9 mouse cellular contexts compared by ENCODE assay signal in the genomic region with DNA sequence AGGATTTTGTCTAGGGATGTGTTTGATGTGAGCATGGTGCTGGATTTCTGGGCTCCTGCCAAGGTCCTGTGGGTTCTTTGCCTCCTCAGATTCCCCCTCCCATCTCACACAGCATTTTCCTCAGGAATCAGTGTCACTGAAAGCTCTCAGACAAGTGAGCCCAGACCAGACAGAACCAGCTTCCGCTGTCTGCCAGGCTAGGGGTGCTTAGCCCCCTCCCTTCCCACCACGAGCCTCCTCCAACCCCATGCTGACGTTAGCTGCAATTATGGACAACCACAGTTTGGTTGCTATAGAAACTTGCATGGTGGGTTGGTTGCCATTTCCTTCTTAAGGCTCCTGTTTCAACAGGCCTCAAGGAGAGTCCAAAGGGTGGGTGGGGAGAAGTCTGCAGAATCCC. TPM values are rescaled to one million over a fixed set of nuclear protein-coding genes. Genes with fewer than 3 reads are reported as not detected.
DNase-seq lines count a peak whose midpoint lies in the region; ATAC-seq lines count a peak whose summit lies in the region.
"Had no signal": no experiment of that assay in that cellular context is flagged by ENCODE, and none has a peak within 500 bp of the region (broad histone marks: within the 10 kb centered on the region; RNA-seq: fewer than 3 reads in every experiment).

No protein-coding gene starts in this region.

- no peak overlapping the region for H3K4me2 ChIP-seq in neural tube, embryonic 12.5 days (replicated peaks)
- H3K4me2 ChIP-seq in embryonic facial prominence, embryonic 14.5 days (ENCODE audit: low read depth, low read length) = no peak overlapping the region
- no peak overlapping the region for H3K4me2 ChIP-seq in hindbrain, embryonic 16.5 days (ENCODE audit: low read length)

- H3K36me3 ChIP-seq in neural tube, embryonic 12.5 days = no peaks in the 10 kb centered on the region
- H3K36me3 ChIP-seq in embryonic facial prominence, embryonic 14.5 days (ENCODE audit: control insufficient read depth, insufficient read depth, low read length) = no peaks in the 10 kb centered on the region
- H3K36me3 ChIP-seq in hindbrain, embryonic 16.5 days (ENCODE audit: control insufficient read depth, insufficient read depth, low read length) = no peaks in the 10 kb centered on the region

- no peak overlapping the region for H3K4me3 ChIP-seq in neural tube, embryonic 12.5 days
- H3K4me3 ChIP-seq in embryonic facial prominence, embryonic 14.5 days (ENCODE audit: low read depth, low read length) = no peak overlapping the region
- H3K4me3 ChIP-seq in hindbrain, embryonic 16.5 days (ENCODE audit: low read length) = no peak overlapping the region

- no peaks in the 10 kb centered on the region for H3K27me3 ChIP-seq in neural tube, embryonic 12.5 days (replicated peaks)
- no peaks in the 10 kb centered on the region for H3K27me3 ChIP-seq in embryonic facial prominence, embryonic 14.5 days (replicated peaks; ENCODE audit: control insufficient read depth, insufficient read depth, low read length)
- H3K27me3 ChIP-seq in hindbrain, embryonic 16.5 days (replicated peaks; ENCODE audit: control insufficient read depth, insufficient read depth, low read length) = peaks cover 2% of the 10 kb centered on the region; the same call in 1 of the 2 replicates

- H3K9ac ChIP-seq in neural tube, embryonic 12.5 days = no peak overlapping the region
- no peak overlapping the region for H3K9ac ChIP-seq in embryonic facial prominence, embryonic 14.5 days (ENCODE audit: low read depth, low read length)
- no peak overlapping the region for H3K9ac ChIP-seq in hindbrain, embryonic 16.5 days (ENCODE audit: low read depth, low read length)

- H3K9me3 ChIP-seq in neural tube, embryonic 12.5 days = no peaks in the 10 kb centered on the region; the same call in 1 of the 2 replicates
- H3K9me3 ChIP-seq in embryonic facial prominence, embryonic 14.5 days (ENCODE audit: control insufficient read depth, low read length) = no peaks in the 10 kb centered on the region
- H3K9me3 ChIP-seq in hindbrain, embryonic 16.5 days (ENCODE audit: control insufficient read depth, low read length) = no peaks in the 10 kb centered on the region

- H3K4me1 ChIP-seq in neural tube, embryonic 12.5 days = no peaks in the 10 kb centered on the region; the same call in 1 of the 2 replicates
- H3K4me1 ChIP-seq in embryonic facial prominence, embryonic 14.5 days (ENCODE audit: control insufficient read depth, insufficient read depth, low read length) = 0 out of 2 replicates have a peak, but pooled peaks cover 3% of the 10 kb centered on the region
- H3K4me1 ChIP-seq in hindbrain, embryonic 16.5 days (ENCODE audit: control insufficient read depth, insufficient read depth, low read depth, low read length) = peaks cover 6% of the 10 kb centered on the region

- ATAC-seq in neural tube, embryonic 12.5 days (ENCODE audit: low FRiP score, low read depth) = 0 out of 2 replicates have a peak, but pooled peaks have one; percentile 50
- ATAC-seq in embryonic facial prominence, embryonic 14.5 days (ENCODE audit: low read depth) = peak; percentile 94
- ATAC-seq in hindbrain, embryonic 16.5 days = peak; percentile 88
- ATAC-seq: lung, postnatal 0 days had no signal

- no peak for DNase-seq in neural tube, embryonic 10.5 days (ENCODE audit: extremely low spot score, low spot score)
- peak; percentile 92 for DNase-seq in embryonic facial prominence, embryonic 14.5 days (ENCODE audit: low spot score)
- peak; percentile 19 for DNase-seq in right cerebral cortex, postnatal 14 days
- DNase-seq in adrenal gland, postnatal 36 days = no peak
- DNase-seq in layer of hippocampus, adult 9-10 months (ENCODE audit: low spot score) = no peak
- DNase-seq: kidney, adult 18-20 months had no signal

- WGBS in neural tube, embryonic 12.5 days = 45% methylated on average over 3 of the region's 3 CpGs
- WGBS in embryonic facial prominence, embryonic 14.5 days = 7% methylated on average over 3 of the region's 3 CpGs
- 21% methylated on average over 3 of the region's 3 CpGs for WGBS in hindbrain, embryonic 16.5 days

- H3K27ac ChIP-seq in neural tube, embryonic 12.5 days = no peak overlapping the region
- peak overlapping the region; percentile 70 for H3K27ac ChIP-seq in embryonic facial prominence, embryonic 14.5 days (replicated peaks; ENCODE audit: low read depth, low read length)
- peak overlapping the region; percentile 19; the same call in 1 of the 2 replicates for H3K27ac ChIP-seq in hindbrain, embryonic 16.5 days (ENCODE audit: low read depth, low read length)

RNA-seq across cellular contexts. Expression of a gene that starts 39.3 kb away (rescaled TPM):
- 221 and 229 TPM in 2 replicates for polyA plus RNA-seq in neural tube, embryonic 12.5 days (2016; fragmentation: Nextera tagmentation; extraction: Ambion mirVana)
- polyA plus RNA-seq in embryonic facial prominence, embryonic 14.5 days (2014; fragmentation: Nextera tagmentation; extraction: Ambion mirVana) = 180 and 213 TPM in 2 replicates
- polyA plus RNA-seq in hindbrain, embryonic 16.5 days (2015; fragmentation: Nextera tagmentation; extraction: Ambion mirVana) = 116 and 124 TPM in 2 replicates
- 100 to 1,000 TPM; 319 to 466 TPM for total RNA-seq in adrenal gland, postnatal 36 days (2021)

Comparison
In these comparisons a context has a peak if more than half of its experiments do, and no peak if none do; other contexts are left out.
1. DNase-seq: peak in embryonic facial prominence, embryonic 14.5 days (single experiment) and right cerebral cortex, postnatal 14 days (single experiment); none in neural tube, embryonic 10.5 days (single experiment), adrenal gland, postnatal 36 days (0 of 2) and layer of hippocampus, adult 9-10 months (single experiment).
2. Peak in every context shown above with its lines, with median percentiles within 50 percentile points of each other: ATAC-seq.